Mouse (Mus musculus) stomach, embryonic 16.5 days (tissue): ENCODE measurements around the gene Olfr765. TPM values are rescaled to one million over a fixed set of nuclear protein-coding genes. Genes with fewer than 3 reads are reported as not detected.
"Not testable (repeated sequence)": the region's sequence is repeated elsewhere in the genome, so short reads cannot be mapped to it uniquely, and the experiment has no call there.

ENCODE experiments used
- ATAC-seq: fragments of 200-750 bp; cut with Nextera tagmentation; 2 replicates; pipeline ENCODE4 v1.8.0; 2017; ENCODE audit warnings: moderate number of reproducible peaks, moderate TSS enrichment; ENCODE audit not compliant: insufficient read depth, low FRiP score
- H3K27ac ChIP-seq: fragments of 300-500 bp; sonication (generic); 2 replicates; pipeline ENCODE4 v1.5.1; 2014; ENCODE audit warnings: low read length
- H3K27me3 ChIP-seq: fragments of 300-500 bp; sonication (generic); 2 replicates; pipeline ENCODE4 v1.6.1; 2014; ENCODE audit warnings: low read length, control low read depth, mixed read lengths; ENCODE audit not compliant: control insufficient read depth, insufficient read depth
- H3K36me3 ChIP-seq: fragments of 300-500 bp; sonication (generic); 2 replicates; pipeline ENCODE4 v1.6.1; 2014; ENCODE audit warnings: low read length; ENCODE audit not compliant: control insufficient read depth, insufficient read depth
- H3K4me1 ChIP-seq: fragments of 300-500 bp; sonication (generic); 2 replicates; pipeline ENCODE4 v1.6.1; 2014; ENCODE audit warnings: low read length, control low read depth, mixed read lengths; ENCODE audit not compliant: control insufficient read depth, insufficient read depth
- H3K4me2 ChIP-seq: fragments of 300-500 bp; sonication (generic); 2 replicates; pipeline ENCODE4 v1.6.1; 2014; ENCODE audit warnings: low read depth, low read length, mixed read lengths
- H3K4me3 ChIP-seq: fragments of 300-500 bp; sonication (generic); replicated peaks from 2 replicates; pipeline ENCODE4 v1.5.1; 2014; ENCODE audit warnings: mild to moderate bottlenecking, low read length
- H3K9ac ChIP-seq: fragments of 300-500 bp; sonication (generic); 2 replicates; pipeline ENCODE4 v1.6.1; 2014; ENCODE audit warnings: low read length
- H3K9me3 ChIP-seq: fragments of 300-500 bp; sonication (generic); replicated peaks from 2 replicates; pipeline ENCODE4 v1.6.1; 2016; ENCODE audit warnings: low read length, control low read depth; ENCODE audit not compliant: control insufficient read depth
- WGBS: fragments of 180-500 bp; shearing (Covaris S2); extraction: QIAGEN DNeasy Blood & Tissue Kit; methylation state at CpG from one replicate; pipeline ENCODE4 v1.1.7; 2014; 5-methylcytosine and 5-hydroxymethylcytosine counted together
- polyA plus RNA-seq: library from polyadenylated mRNA; unstranded; fragments of >200 nt; fragmentation: Nextera tagmentation; extraction: Ambion mirVana; gene quantifications from 2 replicates; pipeline ENCODE4 v1.2.1, GENCODE M21; 2015

Gene Olfr765
- not detected in 2 replicates for polyA plus RNA-seq

GRCm38 (mm10) chr10:129049898-129050297, at the start of gene Olfr765:
TSS of gene Olfr765 (minus strand) at chr10:129049998.
- not testable (repeated sequence) for ATAC-seq

GRCm38 (mm10) chr10:129099275-129099674, 49.5 kb upstream of the Olfr765 start, which contains the start of gene Olfr768:
TSS of gene Olfr768 (minus strand) at chr10:129099375.
- 78% methylated on average over 1 of the region's 1 CpGs for WGBS
- Histone ChIP-seq H3K36me3 (no peaks in the 10 kb centered on the region), H3K4me2 (no peak within 1 kb of the TSS), H3K9me3 (no peaks in the 10 kb centered on the region), H3K4me3 (no peak within 1 kb of the TSS), H3K27me3 (no peaks in the 10 kb centered on the region), H3K4me1 (no peaks in the 10 kb centered on the region), H3K27ac (no peak within 1 kb of the TSS), H3K9ac (no peak within 1 kb of the TSS)
- no peak for ATAC-seq

More at GRCm38 (mm10) chr10:129049898-129050297, at the start of gene Olfr765:
- not testable (repeated sequence) for H3K4me2 ChIP-seq, H3K27ac ChIP-seq, H3K27me3 ChIP-seq, H3K9me3 ChIP-seq, H3K36me3 ChIP-seq, H3K4me1 ChIP-seq, H3K9ac ChIP-seq, H3K4me3 ChIP-seq

- H3K4me1 ChIP-seq, H3K9ac ChIP-seq, H3K27ac ChIP-seq, H3K36me3 ChIP-seq, ATAC-seq, H3K4me3 ChIP-seq, H3K9me3 ChIP-seq, H3K27me3 ChIP-seq, H3K4me2 ChIP-seq: not testable (repeated sequence)
These were observed 33.0 kb upstream of the Olfr765 start, which contains the start of gene Olfr767 for GRCm38 (mm10) chr10:129082810-129083209. TSS of gene Olfr767 (minus strand) at chr10:129082910.

GRCm38 (mm10) chr10:129068877-129069276, 19.1 kb upstream of the Olfr765 start, which contains the start of gene Olfr766-ps1:
TSS of gene Olfr766-ps1 (minus strand) at chr10:129068977.
- H3K4me1 ChIP-seq: no peaks in the 10 kb centered on the region
- H3K4me3 ChIP-seq: no peak within 1 kb of the TSS
- H3K27me3 ChIP-seq: no peaks in the 10 kb centered on the region
- no peak within 1 kb of the TSS for H3K27ac ChIP-seq
- WGBS: 85% methylated on average over 2 of the region's 2 CpGs
- no peak within 1 kb of the TSS for H3K9ac ChIP-seq
- H3K36me3 ChIP-seq: no peaks in the 10 kb centered on the region
- ATAC-seq: no peak
- no peaks in the 10 kb centered on the region for H3K9me3 ChIP-seq
- H3K4me2 ChIP-seq: no peak within 1 kb of the TSS

GRCm38 (mm10) chr10:129039796-129040195, 10.0 kb downstream of the Olfr765 start, which contains the start of gene Olfr764-ps1:
TSS of gene Olfr764-ps1 (minus strand) at chr10:129039896.
- no peak for ATAC-seq
- no peak within 1 kb of the TSS for H3K4me2 ChIP-seq
- no peak within 1 kb of the TSS for H3K4me3 ChIP-seq
- no peak within 1 kb of the TSS for H3K9ac ChIP-seq
- H3K36me3 ChIP-seq: no peaks in the 10 kb centered on the region
- H3K4me1 ChIP-seq: no peaks in the 10 kb centered on the region
- H3K27ac ChIP-seq: no peak within 1 kb of the TSS
- no peaks in the 10 kb centered on the region for H3K9me3 ChIP-seq
- 77% methylated on average over 3 of the region's 3 CpGs for WGBS
- H3K27me3 ChIP-seq: no peaks in the 10 kb centered on the region

GRCm38 (mm10) chr10:129028343-129028742, 21.5 kb downstream of the Olfr765 start:
- WGBS: 79% methylated on average over 2 of the region's 2 CpGs
- Histone ChIP-seq H3K4me2 (no peak overlapping the region), H3K4me3 (no peak overlapping the region), H3K9ac (no peak overlapping the region), H3K27ac (no peak overlapping the region), H3K27me3 (no peaks in the 10 kb centered on the region), H3K36me3 (no peaks in the 10 kb centered on the region), H3K4me1 (no peaks in the 10 kb centered on the region), H3K9me3 (no peaks in the 10 kb centered on the region)
- ATAC-seq: no peak

GRCm38 (mm10) chr10:129026018-129026662, 23.7 kb downstream of the Olfr765 start:
- WGBS: 58% methylated on average over 3 of the region's 3 CpGs
- Histone ChIP-seq H3K36me3 (no peaks in the 10 kb centered on the region), H3K27me3 (no peaks in the 10 kb centered on the region), H3K4me1 (no peaks in the 10 kb centered on the region), H3K4me3 (no peak overlapping the region), H3K27ac (no peak overlapping the region), H3K4me2 (no peak overlapping the region), H3K9ac (no peak overlapping the region), H3K9me3 (no peaks in the 10 kb centered on the region)
- ATAC-seq: no peak

- no peak overlapping the region for H3K27ac ChIP-seq
- no peaks in the 10 kb centered on the region for H3K27me3 ChIP-seq
- no peak overlapping the region for H3K9ac ChIP-seq
- no peak for ATAC-seq
- H3K36me3 ChIP-seq: no peaks in the 10 kb centered on the region
- H3K4me3 ChIP-seq: no peak overlapping the region
- no peaks in the 10 kb centered on the region for H3K9me3 ChIP-seq
- no peaks in the 10 kb centered on the region for H3K4me1 ChIP-seq
- H3K4me2 ChIP-seq: no peak overlapping the region
These were observed 26.5 kb downstream of the Olfr765 start for GRCm38 (mm10) chr10:129023319-129023718.

- no peaks in the 10 kb centered on the region for H3K9me3 ChIP-seq
- H3K27me3 ChIP-seq: no peaks in the 10 kb centered on the region
- H3K4me3 ChIP-seq: no peak overlapping the region
- no peak overlapping the region for H3K27ac ChIP-seq
- no peaks in the 10 kb centered on the region for H3K4me1 ChIP-seq
- H3K4me2 ChIP-seq: no peak overlapping the region
- H3K9ac ChIP-seq: no peak overlapping the region
- no peak for ATAC-seq
- no peaks in the 10 kb centered on the region for H3K36me3 ChIP-seq
These were observed 35.3 kb downstream of the Olfr765 start for GRCm38 (mm10) chr10:129014477-129014876.
